Mouse (Mus musculus): ENCODE results near the gene Col4a2.
"Not testable (repeated sequence)": the region's sequence is repeated elsewhere in the genome, so short reads cannot be mapped to it uniquely, and the experiment has no call there.

Col4a2 gene

GRCm38 (mm10) chr8:11461847-11462246 lies 149.2 kb downstream of the Col4a2 start:
- no peak for DNase-seq (ENCODE audit: low spot score)

- no peak for DNase-seq (ENCODE audit: low spot score)
These were observed 150.0 kb downstream of the Col4a2 start for GRCm38 (mm10) chr8:11462641-11463040.

- DNase-seq (ENCODE audit: low spot score) = no peak
These were observed 150.9 kb downstream of the Col4a2 start for GRCm38 (mm10) chr8:11463541-11463888.

- DNase-seq (ENCODE audit: low spot score) = peak; percentile 88
These were observed 151.5 kb downstream of the Col4a2 start for GRCm38 (mm10) chr8:11463889-11464706.

GRCm38 (mm10) chr8:11464707-11464964 lies 152.0 kb downstream of the Col4a2 start:
- no peak for DNase-seq (ENCODE audit: low spot score)

- no peak for DNase-seq (ENCODE audit: low spot score)
These were observed 153.0 kb downstream of the Col4a2 start for GRCm38 (mm10) chr8:11465619-11466018.

- DNase-seq (ENCODE audit: low spot score) = not testable (repeated sequence)
These were observed 153.9 kb downstream of the Col4a2 start for GRCm38 (mm10) chr8:11466528-11466927.

GRCm38 (mm10) chr8:11469095-11469494 lies 156.5 kb downstream of the Col4a2 start:
- no peak for DNase-seq (ENCODE audit: low spot score)

GRCm38 (mm10) chr8:11470694-11471093 lies 158.1 kb downstream of the Col4a2 start:
- no peak for DNase-seq (ENCODE audit: low spot score)

GRCm38 (mm10) chr8:11471309-11471708 lies 158.7 kb downstream of the Col4a2 start:
- DNase-seq (ENCODE audit: low spot score) = no peak

GRCm38 (mm10) chr8:11473072-11473471 lies 160.5 kb downstream of the Col4a2 start:
- DNase-seq (ENCODE audit: low spot score) = peak; percentile 78

- no peak for DNase-seq (ENCODE audit: low spot score)
These were observed 162.8 kb downstream of the Col4a2 start for GRCm38 (mm10) chr8:11475397-11475796.

- DNase-seq (ENCODE audit: low spot score) = no peak
These were observed 163.3 kb downstream of the Col4a2 start for GRCm38 (mm10) chr8:11475876-11476275.

- peak; percentile 85 for DNase-seq (ENCODE audit: low spot score)
These were observed 164.0 kb downstream of the Col4a2 start for GRCm38 (mm10) chr8:11476338-11477177.

- DNase-seq (ENCODE audit: low spot score) = no peak
These were observed 164.6 kb downstream of the Col4a2 start for GRCm38 (mm10) chr8:11477178-11477553.

- peak; percentile 87 for DNase-seq (ENCODE audit: low spot score)
These were observed 165.5 kb downstream of the Col4a2 start, which contains the start of gene Rab20 for GRCm38 (mm10) chr8:11477811-11478761. Gene Rab20 (minus strand): TSS chr8:11478710.

GRCm38 (mm10) chr8:11478807-11479527 lies 166.4 kb downstream of the Col4a2 start:
- no peak for DNase-seq (ENCODE audit: low spot score)

- no peak for DNase-seq (ENCODE audit: low spot score)
These were observed 167.0 kb downstream of the Col4a2 start for GRCm38 (mm10) chr8:11479591-11479990.

- DNase-seq (ENCODE audit: low spot score) = peak; percentile 74
These were observed 169.3 kb downstream of the Col4a2 start for GRCm38 (mm10) chr8:11481876-11482275.

- DNase-seq (ENCODE audit: low spot score) = peak; percentile 57
These were observed 169.9 kb downstream of the Col4a2 start for GRCm38 (mm10) chr8:11482537-11482936.

- DNase-seq (ENCODE audit: low spot score) = peak; percentile 56
These were observed 173.5 kb downstream of the Col4a2 start for GRCm38 (mm10) chr8:11486142-11486541.

Measured in yolk sac, embryonic 10.5 days (tissue).